Mouse (Mus musculus) myocyte (in vitro differentiated cells): ENCODE results near the gene Map3k1. TPM values are rescaled to one million over a fixed set of nuclear protein-coding genes. Genes with fewer than 3 reads are reported as not detected.

Source experiments
- H3K27me3 ChIP-seq: one replicate; pipeline ENCODE4 v1.6.1; 2011; ENCODE audit not compliant: control insufficient read depth, insufficient read depth, insufficient read length
- H3K36me3 ChIP-seq: one replicate; pipeline ENCODE4 v1.6.1; 2011; ENCODE audit not compliant: control insufficient read depth, insufficient read depth
- H3K4me2 ChIP-seq: one replicate; pipeline ENCODE4 v1.6.1; 2011; ENCODE audit warnings: low read depth, control low read depth
- H3K4me3 ChIP-seq: one replicate; pipeline ENCODE4 v1.5.1; 2011; ENCODE audit warnings: mild to moderate bottlenecking, control low read depth, moderate library complexity
- H3K79me2 ChIP-seq: one replicate; pipeline ENCODE4 v1.6.1; 2011; ENCODE audit not compliant: control insufficient read depth, insufficient read depth
- H3ac ChIP-seq: one replicate; pipeline ENCODE4 v1.6.1; 2011; ENCODE audit not compliant: control insufficient read depth, insufficient read length
- CEBPB ChIP-seq: IDR thresholded peaks from 2 replicates; pipeline ENCODE4 v1.6.1; 2011; ENCODE audit warnings: mild to moderate bottlenecking, moderate library complexity; ENCODE audit not compliant: poor library complexity, insufficient read depth, severe bottlenecking
- E2F4 ChIP-seq: IDR thresholded peaks from one replicate; pipeline ENCODE4 v1.6.1; 2011; ENCODE audit warnings: mild to moderate bottlenecking, control low read depth, moderate library complexity; ENCODE audit not compliant: insufficient read depth
- MAX ChIP-seq: IDR thresholded peaks from one replicate; pipeline ENCODE4 v1.6.1; 2011; ENCODE audit warnings: low read depth, mild to moderate bottlenecking, control low read depth
- MYOD1 ChIP-seq, 3 experiments: IDR thresholded peaks; one replicate each; pipeline ENCODE4 v1.6.1; 2011; ENCODE audit warnings: control low read depth in 2 of 3, low read depth in 2 of 3, mild to moderate bottlenecking in 2 of 3, moderate library complexity in 1 of 3; ENCODE audit not compliant: insufficient read length in 2 of 3, control insufficient read depth in 1 of 3
- MYOG ChIP-seq, 3 experiments: IDR thresholded peaks; one replicate each; pipeline ENCODE4 v1.6.1; 2011; ENCODE audit warnings: control low read depth in 2 of 3, low read depth in 2 of 3, mild to moderate bottlenecking in 2 of 3; ENCODE audit not compliant: insufficient read length in 2 of 3, control insufficient read depth in 1 of 3, insufficient read depth in 1 of 3
- POLR2A ChIP-seq: IDR thresholded peaks from one replicate; pipeline ENCODE4 v1.6.1; 2011; ENCODE audit warnings: low read depth, mild to moderate bottlenecking, control low read depth, moderate library complexity; ENCODE audit not compliant: insufficient read length
- POLR2AphosphoS2 ChIP-seq: IDR thresholded peaks from one replicate; pipeline ENCODE4 v1.6.1; 2011; ENCODE audit warnings: low read depth, control low read depth; ENCODE audit not compliant: insufficient read length
- REST ChIP-seq: IDR thresholded peaks from one replicate; pipeline ENCODE4 v1.6.1; 2011; ENCODE audit warnings: mild to moderate bottlenecking, control low read depth, moderate library complexity; ENCODE audit not compliant: insufficient read depth, insufficient read length
- SRF ChIP-seq: IDR thresholded peaks from one replicate; pipeline ENCODE4 v1.6.1; 2011; ENCODE audit warnings: low read depth; ENCODE audit not compliant: control insufficient read depth, insufficient read length
- TCF12 ChIP-seq: IDR thresholded peaks from one replicate; pipeline ENCODE4 v1.6.1; 2011; ENCODE audit warnings: mild to moderate bottlenecking, control low read depth; ENCODE audit not compliant: poor library complexity, insufficient read depth, severe bottlenecking
- TCF3 ChIP-seq: IDR thresholded peaks from one replicate; pipeline ENCODE4 v1.6.1; 2011; ENCODE audit warnings: low read depth, control low read depth; ENCODE audit not compliant: insufficient read length
- USF1 ChIP-seq: IDR thresholded peaks from one replicate; pipeline ENCODE4 v1.6.1; 2011; ENCODE audit warnings: low read depth, mild to moderate bottlenecking, control low read depth, moderate library complexity
- polyA plus RNA-seq: library from polyadenylated mRNA; unstranded; fragments of >200 nt; fragmentation: generic; extraction: Trizol; gene quantifications from one replicate; pipeline ENCODE4 v1.2.1, GENCODE M21; 2012; ENCODE audit warnings: missing spikeins

Map3k1 gene
- polyA plus RNA-seq, 1 experiment: 1.0 TPM

DNA sequence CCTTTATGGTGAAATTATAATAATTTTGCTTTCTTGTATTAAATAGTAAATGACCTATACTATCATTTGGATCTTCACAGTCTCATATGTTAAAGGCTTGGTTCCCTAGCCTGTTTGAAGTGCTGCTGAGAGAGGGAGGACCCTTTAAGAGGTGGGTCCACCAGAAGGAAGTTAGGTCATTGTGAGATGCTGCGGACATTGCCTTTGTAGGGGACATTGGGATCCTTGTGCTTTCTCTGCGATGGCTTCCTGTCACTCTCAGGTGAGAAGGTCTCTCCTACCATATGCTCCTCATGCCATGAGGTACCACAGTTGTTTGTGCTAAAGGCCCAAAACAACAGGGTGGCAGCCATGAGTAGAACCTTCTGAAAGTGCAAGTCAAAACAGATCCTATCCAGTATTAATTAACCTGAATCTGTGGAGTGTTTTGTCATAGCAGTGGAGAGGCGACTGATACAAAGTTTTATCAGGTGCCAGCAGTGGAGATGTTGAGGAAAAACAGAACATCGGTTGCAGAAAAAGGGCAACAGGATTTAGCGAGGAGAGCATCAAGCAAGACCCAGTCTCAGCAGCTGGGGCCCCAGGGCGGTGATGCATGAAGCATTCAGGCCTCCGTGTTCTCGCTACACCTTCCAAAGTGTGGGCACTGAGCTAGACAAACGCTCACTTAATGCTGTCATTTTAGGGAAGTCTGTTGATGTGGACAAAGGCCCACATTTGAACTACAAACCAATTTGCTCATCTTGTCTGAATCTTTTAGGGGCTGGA lies 11.0 kb upstream of the Map3k1 start:
- no peaks in the 10 kb centered on the region for H3K79me2 ChIP-seq
- no peaks in the 10 kb centered on the region for H3K27me3 ChIP-seq
- no peak overlapping the region for H3K4me2 ChIP-seq
- H3K36me3 ChIP-seq: no peaks in the 10 kb centered on the region
- H3K4me3 ChIP-seq: no peak overlapping the region
- no peak for TF ChIP-seq TCF12
- TF ChIP-seq CEBPB: no peak
- TF ChIP-seq POLR2A: no peak
- no peak for TF ChIP-seq MYOD1 (IDR thresholded peaks at IDR 0.05; ENCODE audit: control insufficient read depth in 1 of 3, insufficient read length in 2 of 3, low read depth in 2 of 3)
- H3ac ChIP-seq: no peak overlapping the region

DNA sequence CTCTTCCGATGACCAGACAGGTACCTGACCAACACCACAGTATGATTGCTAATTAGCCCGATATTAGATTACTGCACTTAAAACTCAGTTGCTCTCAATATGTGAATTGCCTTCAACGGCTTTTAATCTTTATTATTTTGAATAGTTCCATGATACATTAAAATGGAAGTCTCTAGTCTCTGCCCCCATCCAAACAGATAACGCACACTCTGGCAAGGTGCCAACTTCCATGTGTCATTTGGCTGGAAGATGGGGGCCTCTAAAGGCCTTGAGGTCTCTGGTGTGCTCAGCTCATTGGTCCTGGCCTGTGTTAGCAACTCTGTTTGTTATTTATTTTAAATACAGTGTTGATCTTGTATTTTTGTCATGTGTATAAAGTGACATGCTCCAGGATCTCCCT lies 10.3 kb upstream of the Map3k1 start:
- H3K27me3 ChIP-seq: no peaks in the 10 kb centered on the region

DNA sequence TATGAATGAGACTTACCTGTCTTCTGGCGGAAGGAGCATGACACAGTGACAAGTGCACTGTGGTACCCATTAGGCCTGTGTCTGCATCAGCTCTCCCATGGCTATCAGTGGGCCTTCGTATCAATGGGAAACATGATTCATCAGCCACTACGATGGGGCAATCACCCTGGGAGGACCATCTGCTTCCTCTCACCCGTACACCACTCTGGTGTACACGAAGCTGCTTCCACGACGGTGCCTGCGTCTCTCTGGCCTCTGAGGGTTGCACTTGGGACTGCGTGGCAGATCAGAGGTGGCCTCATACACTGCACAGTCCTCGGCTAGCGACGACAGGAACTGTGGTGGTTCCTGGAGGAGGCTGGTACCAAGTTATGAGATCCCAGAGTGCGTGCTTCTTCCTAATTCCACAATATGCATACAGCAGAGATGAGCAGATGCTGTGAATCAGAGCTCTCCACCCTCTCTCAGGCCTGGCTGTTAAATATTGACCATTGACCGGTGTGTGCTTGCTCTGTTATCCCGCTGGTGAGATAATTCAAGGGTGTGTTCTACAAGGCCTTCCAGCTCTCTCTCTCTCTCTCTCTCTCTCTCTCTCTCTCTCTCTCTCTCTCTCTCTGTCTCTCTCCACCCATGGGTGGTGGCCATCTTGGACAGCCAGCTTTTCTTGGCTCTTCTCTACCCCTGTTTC lies 9.6 kb upstream of the Map3k1 start:
- no peaks in the 10 kb centered on the region for H3K36me3 ChIP-seq
- H3ac ChIP-seq: no peak overlapping the region
- H3K4me2 ChIP-seq: no peak overlapping the region
- no peaks in the 10 kb centered on the region for H3K79me2 ChIP-seq
- no peak for TF ChIP-seq TCF3
- no peak for TF ChIP-seq MAX
- no peak for TF ChIP-seq TCF12
- no peak for TF ChIP-seq MYOG (IDR thresholded peaks at IDR 0.05; ENCODE audit: control insufficient read depth in 1 of 3, insufficient read depth in 1 of 3, insufficient read length in 2 of 3, low read depth in 2 of 3)
- TF ChIP-seq CEBPB: no peak
- TF ChIP-seq USF1: no peak
- TF ChIP-seq POLR2A: no peak
- TF ChIP-seq REST: no peak
- no peak for TF ChIP-seq MYOD1 (IDR thresholded peaks at IDR 0.05; ENCODE audit: control insufficient read depth in 1 of 3, insufficient read length in 2 of 3, low read depth in 2 of 3)
- no peak for TF ChIP-seq E2F4
- no peak for TF ChIP-seq POLR2AphosphoS2
- no peaks in the 10 kb centered on the region for H3K27me3 ChIP-seq
- no peak overlapping the region for H3K4me3 ChIP-seq

More for the DNA sequence above, 10.3 kb upstream of the Map3k1 start:
- Histone ChIP-seq H3K4me3 (no peak overlapping the region), H3K79me2 (no peaks in the 10 kb centered on the region), H3ac (no peak overlapping the region), H3K4me2 (no peak overlapping the region), H3K36me3 (no peaks in the 10 kb centered on the region)
- TF ChIP-seq SRF (no peak), MYOD1 (IDR thresholded peaks at IDR 0.05; ENCODE audit: control insufficient read depth in 1 of 3, insufficient read length in 2 of 3, low read depth in 2 of 3) (no peak), CEBPB (no peak), MAX (no peak), MYOG (IDR thresholded peaks at IDR 0.05; ENCODE audit: control insufficient read depth in 1 of 3, insufficient read depth in 1 of 3, insufficient read length in 2 of 3, low read depth in 2 of 3) (no peak)

DNA sequence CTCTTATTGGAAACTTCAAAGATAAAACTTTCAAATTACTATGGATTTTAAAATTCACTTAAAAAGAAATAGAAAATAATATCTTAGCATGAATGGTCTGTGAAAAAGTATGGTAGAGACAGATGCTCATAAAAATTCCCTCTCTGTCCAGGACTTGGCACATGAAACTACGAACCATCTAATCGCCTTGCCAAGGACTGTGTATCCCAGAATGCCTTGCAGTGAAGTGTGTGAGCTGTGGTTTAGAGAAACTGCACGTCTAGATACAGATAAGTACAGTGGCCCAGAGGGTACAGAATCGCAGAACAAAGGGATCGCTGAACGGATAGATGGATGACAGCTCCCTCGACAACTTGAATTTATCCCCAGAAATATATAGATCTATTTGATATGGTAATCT lies 9.0 kb upstream of the Map3k1 start:
- no peak for TF ChIP-seq MYOD1 (IDR thresholded peaks at IDR 0.05; ENCODE audit: control insufficient read depth in 1 of 3, insufficient read length in 2 of 3, low read depth in 2 of 3)
- TF ChIP-seq POLR2AphosphoS2: no peak
- no peak for TF ChIP-seq CEBPB
- TF ChIP-seq REST: no peak
- no peak for TF ChIP-seq MAX
- no peak for TF ChIP-seq E2F4
- TF ChIP-seq POLR2A: no peak
- no peak for TF ChIP-seq TCF12
- TF ChIP-seq TCF3: no peak
- no peak for TF ChIP-seq USF1
- TF ChIP-seq SRF: no peak
- TF ChIP-seq MYOG (IDR thresholded peaks at IDR 0.05; ENCODE audit: control insufficient read depth in 1 of 3, insufficient read depth in 1 of 3, insufficient read length in 2 of 3, low read depth in 2 of 3): no peak
- H3ac ChIP-seq: no peak overlapping the region
- H3K36me3 ChIP-seq: no peaks in the 10 kb centered on the region
- no peak overlapping the region for H3K4me2 ChIP-seq
- no peak overlapping the region for H3K4me3 ChIP-seq
- H3K79me2 ChIP-seq: no peaks in the 10 kb centered on the region
- H3K27me3 ChIP-seq: no peaks in the 10 kb centered on the region

DNA sequence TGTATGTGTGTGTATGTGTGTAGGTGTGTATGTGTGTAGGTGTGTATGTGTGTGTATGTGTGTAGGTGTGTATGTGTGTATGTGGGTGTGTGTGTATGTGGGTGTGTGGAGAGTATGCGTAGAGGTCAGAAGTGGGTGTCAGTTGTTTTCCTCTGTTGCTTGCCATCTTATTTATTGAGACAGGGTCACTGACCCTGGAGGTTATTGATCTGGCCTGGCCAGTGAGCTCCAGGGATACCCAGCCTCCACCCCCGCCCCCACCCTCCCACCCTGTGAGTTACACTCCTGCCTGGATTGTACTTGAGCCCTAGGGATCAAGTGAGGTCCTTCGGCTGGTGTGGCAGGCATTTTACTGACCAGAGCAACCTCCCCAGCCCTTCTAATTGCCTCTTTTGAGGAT lies 7.6 kb upstream of the Map3k1 start:
- Histone ChIP-seq H3K79me2 (no peaks in the 10 kb centered on the region), H3ac (no peak overlapping the region), H3K27me3 (no peaks in the 10 kb centered on the region), H3K4me3 (no peak overlapping the region), H3K4me2 (no peak overlapping the region), H3K36me3 (no peaks in the 10 kb centered on the region)
- TF ChIP-seq USF1 (no peak), TCF12 (no peak), E2F4 (no peak), REST (no peak), POLR2AphosphoS2 (no peak), POLR2A (no peak), MYOD1 (IDR thresholded peaks at IDR 0.05; ENCODE audit: control insufficient read depth in 1 of 3, insufficient read length in 2 of 3, low read depth in 2 of 3) (no peak), MAX (no peak), MYOG (IDR thresholded peaks at IDR 0.05; ENCODE audit: control insufficient read depth in 1 of 3, insufficient read depth in 1 of 3, insufficient read length in 2 of 3, low read depth in 2 of 3) (no peak), TCF3 (no peak), CEBPB (no peak), SRF (no peak)
